Mouse (Mus musculus) adrenal gland, postnatal 4 days (tissue): Measurements from ENCODE around the gene Cfap36. TPM values are rescaled to one million over a fixed set of nuclear protein-coding genes. Genes with fewer than 3 reads are reported as not detected.

Experiments used
- DNase-seq, 2 experiments: peaks; one replicate each; pipeline ENCODE4 v3.0.0; 2021 to 2022; ENCODE audit warnings: low spot score in 2 of 2, mixed read lengths in 2 of 2
- total RNA-seq, 2 experiments: library from RNA; stranded (reverse); gene quantifications; 2 replicates each; pipeline ENCODE4 v1.2.3; 2021

Cfap36 gene
- total RNA-seq, 2 experiments from 2014 or later = 57.3 to 61.1 TPM

- no peak for DNase-seq
These were observed 65.5 kb downstream of the Cfap36 start for GRCm38 (mm10) chr11:29181751-29182150.

GRCm38 (mm10) chr11:29180657-29181056, 66.6 kb downstream of the Cfap36 start:
- no peak for DNase-seq

GRCm38 (mm10) chr11:29179319-29179718, 67.9 kb downstream of the Cfap36 start:
- DNase-seq = no peak

GRCm38 (mm10) chr11:29173706-29174436, 73.3 kb downstream of the Cfap36 start:
- DNase-seq = no peak

- peak; percentile 19 to 40 for DNase-seq
These were observed 74.0 kb downstream of the Cfap36 start for GRCm38 (mm10) chr11:29173125-29173631.

GRCm38 (mm10) chr11:29172563-29173124, 74.6 kb downstream of the Cfap36 start, which contains the start of gene Ppp4r3b:
Gene Ppp4r3b, plus strand, starts transcription at chr11:29172890.
- peak; percentile 92 to 93 for DNase-seq

GRCm38 (mm10) chr11:29171959-29172391, 75.2 kb downstream of the Cfap36 start:
- DNase-seq = peak; percentile 3 to 9

Other genes with a start within 250 kb of the Cfap36 start
- 10 to 100 TPM; 45.8 to 46.5 TPM for gene Pnpt1, start 116.7 kb downstream of the Cfap36 start, total RNA-seq
- gene Ppp4r3b, start 74.5 kb downstream of the Cfap36 start, total RNA-seq = 10 to 100 TPM; 93.5 to 94.3 TPM
- gene Ccdc88a, start 126.2 kb upstream of the Cfap36 start, total RNA-seq = 10 to 100 TPM; 26.4 to 26.9 TPM